Mouse (Mus musculus) cerebellum, adult 8-10 months (tissue): Measurements from ENCODE around the gene Fetub.

ENCODE experiments used
- DNase-seq: peaks from one replicate; pipeline ENCODE4 v3.0.0; 2022

Fetub gene

GRCm38 (mm10) chr16:22967383-22968030, 49.4 kb downstream of the Fetub start:
- DNase-seq = no peak
